Mouse (Mus musculus) small intestine, adult 2 months (tissue): Measurements from ENCODE around the gene Ngef. TPM values are rescaled to one million over a fixed set of nuclear protein-coding genes. Genes with fewer than 3 reads are reported as not detected.

ENCODE experiments used
- H3K27ac ChIP-seq: fragments of 200-500 bp; 2 replicates; pipeline ENCODE4 v1.5.1; 2012; ENCODE audit warnings: low read depth, low read length, control low read depth, inconsistent platforms; ENCODE audit not compliant: insufficient read depth
- H3K27me3 ChIP-seq: fragments of 200-500 bp; 2 replicates; pipeline ENCODE4 v1.6.1; 2012; ENCODE audit warnings: mild to moderate bottlenecking, moderate library complexity, low read length, inconsistent platforms; ENCODE audit not compliant: control insufficient read depth, insufficient read depth
- H3K36me3 ChIP-seq: fragments of 200-500 bp; 2 replicates; pipeline ENCODE4 v1.6.1; 2012; ENCODE audit warnings: mild to moderate bottlenecking, low read length, control low read depth, inconsistent platforms; ENCODE audit not compliant: control insufficient read depth, insufficient read depth
- H3K4me1 ChIP-seq: fragments of 200-500 bp; 2 replicates; pipeline ENCODE4 v1.6.1; 2012; ENCODE audit warnings: low read length, inconsistent platforms, mixed read lengths; ENCODE audit not compliant: control insufficient read depth, insufficient read depth, insufficient read length
- H3K4me3 ChIP-seq: fragments of 200-500 bp; 2 replicates; pipeline ENCODE4 v1.5.1; 2012; ENCODE audit warnings: low read depth, mild to moderate bottlenecking, control low read depth, inconsistent platforms, low read length, moderate library complexity
- CTCF ChIP-seq: fragments of 200-500 bp; IDR thresholded peaks from 2 replicates; pipeline ENCODE4 v1.5.1; 2012; ENCODE audit warnings: low read depth, mild to moderate bottlenecking, control low read depth, inconsistent platforms, low read length, moderate library complexity, mixed read lengths; ENCODE audit not compliant: insufficient replicate concordance, insufficient read length; ENCODE audit errors: extremely low read depth
- POLR2A ChIP-seq: fragments of 200-500 bp; IDR thresholded peaks from 2 replicates; pipeline ENCODE4 v1.6.1; 2012; ENCODE audit warnings: low read depth, mild to moderate bottlenecking, control low read depth, inconsistent platforms, low read length, moderate library complexity
- WGBS: fragments of 180-500 bp; shearing (Covaris S2); methylation state at CpG from one replicate; pipeline ENCODE4 v1.1.7; 2018; 5-methylcytosine and 5-hydroxymethylcytosine counted together
- polyA plus RNA-seq: library from polyadenylated mRNA; depleted of rRNA; stranded (reverse); fragments of >200 nt; gene quantifications from 2 replicates; pipeline ENCODE4 v1.2.3, GENCODE M21; 2012

The Ngef gene
- polyA plus RNA-seq, 1 experiment: 24.1 TPM

GRCm38 (mm10) chr1:87534118-87534517, 39.6 kb downstream of the Ngef start:
- 82% methylated on average over 3 of the region's 3 CpGs for WGBS
- TF ChIP-seq CTCF (no peak), POLR2A (no peak)

GRCm38 (mm10) chr1:87532346-87532745, 41.3 kb downstream of the Ngef start:
- Histone ChIP-seq H3K27me3 (no peaks in the 10 kb centered on the region), H3K36me3 (peaks cover 2% of the 10 kb centered on the region; the same call in 1 of the 2 replicates), H3K4me1 (no peaks in the 10 kb centered on the region), H3K27ac (no peak overlapping the region), H3K4me3 (no peak overlapping the region)
- 91% methylated on average over 4 of the region's 4 CpGs for WGBS
- no peak for TF ChIP-seq CTCF

More at GRCm38 (mm10) chr1:87534118-87534517, 39.6 kb downstream of the Ngef start:
- H3K27ac ChIP-seq: no peak overlapping the region
- H3K36me3 ChIP-seq: peaks cover 4% of the 10 kb centered on the region; the same call in 1 of the 2 replicates
- no peaks in the 10 kb centered on the region for H3K4me1 ChIP-seq
- no peak overlapping the region for H3K4me3 ChIP-seq
- H3K27me3 ChIP-seq: no peaks in the 10 kb centered on the region

- no peaks in the 10 kb centered on the region for H3K36me3 ChIP-seq
- H3K4me3 ChIP-seq: no peak overlapping the region
- H3K27ac ChIP-seq: no peak overlapping the region
- TF ChIP-seq POLR2A: no peak
- 92% methylated on average over 9 of the region's 9 CpGs for WGBS
- no peaks in the 10 kb centered on the region for H3K4me1 ChIP-seq
- H3K27me3 ChIP-seq: no peaks in the 10 kb centered on the region
These were observed 46.5 kb downstream of the Ngef start for GRCm38 (mm10) chr1:87527191-87527590.

GRCm38 (mm10) chr1:87525041-87525440, 48.6 kb downstream of the Ngef start:
- no peak overlapping the region for H3K4me3 ChIP-seq
- H3K36me3 ChIP-seq: no peaks in the 10 kb centered on the region
- WGBS: 91% methylated on average over 7 of the region's 7 CpGs
- TF ChIP-seq CTCF: no peak
- no peak for TF ChIP-seq POLR2A
- H3K27ac ChIP-seq: no peak overlapping the region
- no peaks in the 10 kb centered on the region for H3K4me1 ChIP-seq
- no peaks in the 10 kb centered on the region for H3K27me3 ChIP-seq

GRCm38 (mm10) chr1:87521523-87521922, 52.1 kb downstream of the Ngef start:
- no peaks in the 10 kb centered on the region for H3K27me3 ChIP-seq
- TF ChIP-seq POLR2A (no peak), CTCF (no peak)
- H3K27ac ChIP-seq: no peak overlapping the region
- H3K36me3 ChIP-seq: no peaks in the 10 kb centered on the region
- H3K4me1 ChIP-seq: no peaks in the 10 kb centered on the region
- no peak overlapping the region for H3K4me3 ChIP-seq
- WGBS: 73% methylated on average over 1 of the region's 1 CpGs

- TF ChIP-seq POLR2A: no peak
- TF ChIP-seq CTCF: no peak
- no peak overlapping the region for H3K27ac ChIP-seq
- no peaks in the 10 kb centered on the region for H3K27me3 ChIP-seq
- no peaks in the 10 kb centered on the region for H3K4me1 ChIP-seq
- H3K4me3 ChIP-seq: no peak overlapping the region
- H3K36me3 ChIP-seq: 0 out of 2 replicates have a peak, but pooled peaks cover 3% of the 10 kb centered on the region
These were observed 53.2 kb downstream of the Ngef start for GRCm38 (mm10) chr1:87520467-87520866.

- Histone ChIP-seq H3K27ac (no peak overlapping the region), H3K4me3 (no peak overlapping the region)
These were observed 62.8 kb downstream of the Ngef start for GRCm38 (mm10) chr1:87510845-87511244.

GRCm38 (mm10) chr1:87510166-87510691, 63.4 kb downstream of the Ngef start:
- peaks cover 2% of the 10 kb centered on the region; the same call in 1 of the 2 replicates for H3K36me3 ChIP-seq
- peaks cover 10% of the 10 kb centered on the region for H3K27me3 ChIP-seq
- peak overlapping the region; percentile 55 for H3K4me3 ChIP-seq
- H3K4me1 ChIP-seq: peaks cover 9% of the 10 kb centered on the region
- no peak overlapping the region for H3K27ac ChIP-seq
- WGBS: 1% methylated on average over 60 of the region's 61 CpGs
- TF ChIP-seq POLR2A (no peak), CTCF (no peak)

More at GRCm38 (mm10) chr1:87510845-87511244, 62.8 kb downstream of the Ngef start:
- 10% methylated on average over 5 of the region's 5 CpGs for WGBS
- Histone ChIP-seq H3K4me1 (peaks cover 9% of the 10 kb centered on the region), H3K27me3 (peaks cover 10% of the 10 kb centered on the region), H3K36me3 (peaks cover 2% of the 10 kb centered on the region; the same call in 1 of the 2 replicates)
- TF ChIP-seq POLR2A: no peak
- no peak for TF ChIP-seq CTCF
